Mouse (Mus musculus) kidney, adult 2 months (tissue): ENCODE measurements around the gene Bmpr1a. TPM values are rescaled to one million over a fixed set of nuclear protein-coding genes. Genes with fewer than 3 reads are reported as not detected.

Experiments
- DNase-seq: peaks from one replicate; pipeline ENCODE4 v3.0.0; 2021
- H3K27ac ChIP-seq: fragments of 200-500 bp; 2 replicates; pipeline ENCODE4 v1.5.1; 2012; ENCODE audit warnings: low read depth, low read length, control low read depth, inconsistent platforms; ENCODE audit not compliant: insufficient read depth
- H3K27me3 ChIP-seq: fragments of 200-500 bp; replicated peaks from 2 replicates; pipeline ENCODE4 v1.6.1; 2012; ENCODE audit warnings: mild to moderate bottlenecking, moderate library complexity, low read length, inconsistent platforms; ENCODE audit not compliant: control insufficient read depth, insufficient read depth
- H3K36me3 ChIP-seq: fragments of 200-500 bp; 2 replicates; pipeline ENCODE4 v1.6.1; 2012; ENCODE audit warnings: mild to moderate bottlenecking, moderate library complexity, low read length, inconsistent platforms; ENCODE audit not compliant: control insufficient read depth, insufficient read depth
- H3K4me1 ChIP-seq: fragments of 200-500 bp; 2 replicates; pipeline ENCODE4 v1.6.1; 2011; ENCODE audit warnings: low read length; ENCODE audit not compliant: control insufficient read depth, insufficient read depth
- H3K4me3 ChIP-seq: fragments of 200-500 bp; 2 replicates; pipeline ENCODE4 v1.5.1; 2011; ENCODE audit warnings: mild to moderate bottlenecking, low read depth, low read length, control low read depth; ENCODE audit not compliant: insufficient read depth
- CTCF ChIP-seq: fragments of 200-500 bp; conservative IDR thresholded peaks from 2 replicates; pipeline ENCODE4 v1.5.1; 2011; ENCODE audit warnings: low read depth, mild to moderate bottlenecking, control low read depth, low read length, moderate library complexity, mixed read lengths; ENCODE audit not compliant: insufficient read depth, insufficient read length
- POLR2A ChIP-seq: fragments of 200-500 bp; IDR thresholded peaks from one replicate; pipeline ENCODE4 v1.6.1; 2011; ENCODE audit warnings: low read depth, low read length, control low read depth
- WGBS: fragments of 180-500 bp; shearing (Covaris S2); methylation state at CpG from one replicate; pipeline ENCODE4 v1.1.7; 2018; 5-methylcytosine and 5-hydroxymethylcytosine counted together
- polyA plus RNA-seq: library from polyadenylated mRNA; depleted of rRNA; stranded (reverse); fragments of >200 nt; gene quantifications from 2 replicates; pipeline ENCODE4 v1.2.3, GENCODE M21; 2012

Gene Bmpr1a
- polyA plus RNA-seq, 1 experiment, result 11.4 TPM

GRCm38 (mm10) chr14:34517959-34518544 lies 14.9 kb upstream of the Bmpr1a start:
- Histone ChIP-seq H3K4me1 (peaks cover 2% of the 10 kb centered on the region; the same call in 1 of the 2 replicates), H3K4me3 (no peak overlapping the region), H3K27me3 (no peaks in the 10 kb centered on the region), H3K36me3 (no peaks in the 10 kb centered on the region), H3K27ac (no peak overlapping the region)
- TF ChIP-seq CTCF (no peak), POLR2A (no peak)
- 69% methylated on average over 8 of the region's 8 CpGs for WGBS
- DNase-seq, result no peak

GRCm38 (mm10) chr14:34516960-34517577 lies 13.9 kb upstream of the Bmpr1a start:
- 57% methylated on average over 10 of the region's 10 CpGs for WGBS
- H3K4me3 ChIP-seq, result no peak overlapping the region
- H3K4me1 ChIP-seq, result peaks cover 2% of the 10 kb centered on the region; the same call in 1 of the 2 replicates
- no peak overlapping the region for H3K27ac ChIP-seq
- no peaks in the 10 kb centered on the region for H3K27me3 ChIP-seq
- no peak for TF ChIP-seq POLR2A
- TF ChIP-seq CTCF, result no peak
- DNase-seq, result no peak
- no peaks in the 10 kb centered on the region for H3K36me3 ChIP-seq

DNA sequence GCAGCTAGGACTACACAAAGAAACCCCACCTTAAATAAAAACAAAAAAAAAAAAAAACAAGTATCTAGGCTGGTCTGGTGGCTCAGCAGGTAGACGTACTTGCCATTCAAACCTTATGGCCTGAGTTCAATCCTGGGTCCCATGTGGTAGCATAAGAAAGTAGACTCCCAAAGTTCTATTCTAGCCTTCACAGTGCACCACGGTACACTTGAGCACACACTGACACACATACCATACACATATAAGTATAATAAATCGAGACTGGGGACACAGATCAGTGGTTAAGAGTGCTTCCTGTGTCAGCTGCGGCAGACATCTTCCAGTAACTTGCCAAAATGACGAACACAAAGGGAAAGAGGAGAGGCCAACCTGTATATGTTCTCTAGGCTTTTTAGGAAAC lies 12.7 kb upstream of the Bmpr1a start:
- TF ChIP-seq CTCF, result no peak
- TF ChIP-seq POLR2A, result no peak
- 78% methylated on average over 5 of the region's 5 CpGs for WGBS
- Histone ChIP-seq H3K27me3 (no peaks in the 10 kb centered on the region), H3K4me3 (no peak overlapping the region), H3K27ac (no peak overlapping the region), H3K4me1 (peaks cover 2% of the 10 kb centered on the region; the same call in 1 of the 2 replicates), H3K36me3 (no peaks in the 10 kb centered on the region)
- no peak for DNase-seq

- H3K27ac ChIP-seq, result no peak overlapping the region
- H3K36me3 ChIP-seq, result no peaks in the 10 kb centered on the region
- peak; percentile 48 for DNase-seq
- peaks cover 2% of the 10 kb centered on the region; the same call in 1 of the 2 replicates for H3K4me1 ChIP-seq
- 43% methylated on average over 6 of the region's 6 CpGs for WGBS
- H3K4me3 ChIP-seq, result no peak overlapping the region
- H3K27me3 ChIP-seq, result no peaks in the 10 kb centered on the region
- TF ChIP-seq CTCF (0 out of 2 replicates have a peak, but pooled peaks have one; percentile 28), POLR2A (no peak)
Observed at GRCm38 (mm10) chr14:34514120-34514519, 11.0 kb upstream of the Bmpr1a start.

DNA sequence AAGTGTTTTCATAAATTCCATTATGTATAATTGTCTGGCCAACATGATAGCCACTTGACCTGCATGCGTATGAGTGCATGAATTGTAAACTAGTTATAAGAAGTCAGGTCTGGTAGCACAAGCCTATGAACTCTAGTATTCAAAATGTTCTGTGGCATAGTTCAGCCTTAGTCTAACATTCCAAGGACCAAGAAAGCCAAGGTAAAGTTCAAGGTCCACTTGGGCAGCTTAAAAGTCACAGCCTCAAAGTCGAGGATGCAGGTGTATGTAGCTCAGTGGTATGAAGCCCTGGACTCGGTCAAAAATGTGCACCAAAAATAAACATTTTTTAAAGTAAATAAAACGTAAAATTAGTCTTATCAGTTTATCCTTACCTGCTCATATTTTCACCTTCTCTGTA lies 9.5 kb upstream of the Bmpr1a start:
- no peak for TF ChIP-seq POLR2A
- no peak for TF ChIP-seq CTCF
- WGBS, result 57% methylated on average over 4 of the region's 4 CpGs
- H3K4me3 ChIP-seq, result no peak overlapping the region
- DNase-seq, result peak; percentile 64
- H3K4me1 ChIP-seq, result peaks cover 2% of the 10 kb centered on the region; the same call in 1 of the 2 replicates
- H3K36me3 ChIP-seq, result no peaks in the 10 kb centered on the region
- no peak overlapping the region for H3K27ac ChIP-seq
- H3K27me3 ChIP-seq, result no peaks in the 10 kb centered on the region

GRCm38 (mm10) chr14:34511901-34512300 lies 8.8 kb upstream of the Bmpr1a start:
- Histone ChIP-seq H3K4me3 (no peak overlapping the region), H3K36me3 (no peaks in the 10 kb centered on the region), H3K27ac (no peak overlapping the region), H3K4me1 (peaks cover 2% of the 10 kb centered on the region; the same call in 1 of the 2 replicates), H3K27me3 (no peaks in the 10 kb centered on the region)
- no peak for DNase-seq
- WGBS, result 67% methylated on average over 11 of the region's 11 CpGs
- TF ChIP-seq POLR2A (no peak), CTCF (no peak)

DNA sequence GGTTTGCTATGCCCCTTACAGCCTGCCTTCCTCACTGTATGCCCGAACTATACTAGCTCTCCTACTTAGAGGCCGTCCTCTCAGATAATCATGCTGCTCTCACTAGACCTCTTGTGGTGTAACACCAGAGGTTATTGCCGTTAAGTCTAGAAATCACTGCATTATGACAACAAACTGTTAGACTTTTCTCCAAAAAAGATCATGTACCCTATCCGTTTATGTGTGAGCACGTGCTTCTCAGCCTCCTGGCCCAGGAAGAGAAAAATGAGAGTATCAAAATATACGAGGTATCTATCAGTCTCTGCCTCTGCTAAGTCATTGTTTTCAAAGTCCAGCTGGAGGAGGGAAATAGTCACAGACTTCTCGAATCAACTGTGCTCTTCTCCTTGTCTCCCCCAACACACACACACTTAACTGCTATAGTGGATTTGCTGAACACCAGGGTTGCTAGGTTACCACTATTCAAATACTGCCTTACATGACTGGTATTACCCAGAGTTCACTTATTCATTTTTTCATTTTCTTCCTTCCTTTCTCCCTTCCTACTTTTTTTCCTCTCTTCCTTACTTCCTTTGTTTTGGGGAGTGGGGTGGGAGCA lies 5.8 kb upstream of the Bmpr1a start:
- Histone ChIP-seq H3K4me3 (no peak overlapping the region), H3K36me3 (no peaks in the 10 kb centered on the region), H3K27ac (no peak overlapping the region), H3K27me3 (no peaks in the 10 kb centered on the region), H3K4me1 (no peaks in the 10 kb centered on the region)
- TF ChIP-seq POLR2A (no peak), CTCF (no peak)
- WGBS, result 35% methylated on average over 7 of the region's 7 CpGs
- DNase-seq, result no peak
